Mouse (Mus musculus) liver (tissue): ENCODE data around the gene Myadml2.
A peak's percentile ranks its signal among the peaks of the same experiment; 100 is the strongest.

Experiments used
- DNase-seq: peaks from one replicate; pipeline ENCODE4 v3.0.0-alpha.2; 2020; ENCODE audit warnings: mixed read lengths

Myadml2 gene

DNA sequence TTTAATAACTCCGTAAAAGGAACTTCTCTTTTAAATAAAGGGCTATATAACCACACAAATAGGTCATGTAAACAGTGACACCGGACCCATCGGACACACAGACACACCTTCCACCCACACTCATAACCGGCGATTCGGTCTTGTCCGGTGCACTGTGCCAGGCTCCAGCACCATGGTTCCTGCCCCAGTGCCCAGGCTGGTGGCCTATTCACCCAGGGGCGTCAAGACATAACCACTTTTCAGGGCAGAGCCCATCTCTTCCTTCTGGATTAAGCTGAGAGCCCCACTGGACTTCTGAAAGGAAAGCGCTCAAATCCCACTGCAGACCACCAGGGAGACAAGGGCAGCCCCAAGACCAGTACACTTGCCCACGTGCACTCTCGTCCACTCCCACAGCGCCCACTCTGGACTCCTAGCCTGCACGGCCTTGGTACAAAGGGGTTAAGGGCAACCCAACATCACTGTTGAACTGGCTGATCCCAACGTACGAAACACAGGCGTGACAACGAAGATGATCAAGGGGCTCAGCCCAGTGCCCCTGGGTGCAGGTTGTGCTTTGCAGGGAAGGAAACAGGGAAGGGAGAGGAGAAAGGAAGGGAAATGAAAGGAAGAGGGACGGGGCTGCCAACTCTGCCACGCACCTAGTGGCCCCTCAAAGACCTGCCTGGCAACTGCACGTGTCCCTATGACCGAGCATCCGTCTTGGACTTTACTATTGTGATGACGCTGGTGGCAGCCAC, 19.2 kb downstream of the Myadml2 start:
- no peak for DNase-seq

DNA sequence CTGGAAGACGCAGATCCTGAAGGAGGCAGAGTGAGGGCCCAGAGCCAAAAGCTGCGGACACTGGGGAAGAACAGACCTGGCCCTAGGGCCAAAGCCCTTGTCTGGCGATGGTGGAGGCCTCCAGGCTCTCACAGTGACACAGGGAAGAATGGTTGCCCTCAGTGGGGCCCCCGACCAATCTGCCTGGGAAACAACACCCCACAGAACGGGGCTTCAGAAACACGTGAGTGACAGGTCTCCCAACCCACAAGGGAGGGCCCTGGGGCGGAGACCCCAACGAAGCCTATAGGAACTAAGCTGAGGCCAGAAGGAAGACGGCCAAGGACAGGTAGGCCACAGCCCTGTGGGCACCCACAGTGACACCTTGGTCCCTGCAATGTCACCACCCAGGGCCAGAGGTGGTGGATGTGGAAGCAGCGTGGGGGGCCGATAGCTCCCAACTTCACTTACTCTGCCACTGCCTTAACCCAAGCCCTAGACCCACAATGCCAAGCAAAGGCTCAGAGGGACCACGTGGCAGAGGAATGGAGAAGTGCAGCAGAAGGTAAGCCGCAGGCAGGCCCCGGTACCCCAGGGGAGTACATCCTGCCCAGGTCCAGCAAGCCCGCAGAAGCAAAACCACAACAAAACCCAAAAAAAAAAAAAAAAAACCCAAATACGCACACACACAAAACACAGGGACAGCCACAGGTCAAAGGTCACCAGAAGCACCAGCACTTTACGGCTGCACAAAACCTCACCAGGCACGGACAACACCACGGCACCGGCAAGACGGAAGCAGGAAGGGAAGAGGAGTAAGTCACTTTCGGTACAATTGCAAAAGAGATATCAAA, 20.3 kb downstream of the Myadml2 start:
- no peak for DNase-seq

DNA sequence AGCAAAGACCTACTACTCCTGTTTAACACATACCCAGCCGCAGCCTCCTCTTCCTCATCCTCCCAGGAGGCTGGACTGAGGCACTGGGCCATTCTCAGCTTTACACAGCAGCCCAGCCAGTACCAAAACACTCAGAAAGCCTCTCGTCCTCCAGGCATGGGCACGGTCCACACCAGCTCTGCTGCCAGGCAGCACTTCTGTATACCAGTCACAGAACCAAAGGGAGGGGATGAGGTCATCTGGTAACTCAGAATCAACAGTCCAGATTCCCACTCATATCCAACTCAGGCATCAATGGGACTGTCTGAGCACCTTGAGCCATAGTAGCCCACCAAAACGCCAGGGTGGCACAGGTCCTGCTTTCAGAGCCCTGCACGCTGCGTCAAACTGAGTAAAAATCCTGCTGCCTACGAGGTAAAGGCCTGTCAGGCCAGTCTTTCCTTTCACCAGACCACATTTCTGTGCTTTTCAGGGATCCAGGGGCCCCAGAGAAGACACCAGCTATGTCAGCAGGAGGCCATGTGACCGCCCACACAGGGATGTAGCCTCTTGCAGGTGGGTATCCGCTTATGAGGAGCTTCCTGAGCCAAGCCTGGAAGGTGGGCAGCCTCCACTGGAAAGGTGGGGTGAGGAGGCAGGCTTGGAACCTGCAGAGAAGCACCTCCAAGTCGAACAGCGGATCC, 21.0 kb downstream of the Myadml2 start:
- no peak for DNase-seq

GRCm38 (mm10) chr11:120625152-120625775, 22.7 kb downstream of the Myadml2 start, which contains the start of gene Sirt7:
Gene Sirt7, minus strand, starts transcription at chr11:120625240.
- no peak for DNase-seq

- peak; percentile 89 for DNase-seq
Observed at GRCm38 (mm10) chr11:120624680-120625111, 23.3 kb downstream of the Myadml2 start.

- peak; percentile 85 for DNase-seq
Observed at GRCm38 (mm10) chr11:120623961-120624679, 23.8 kb downstream of the Myadml2 start.

DNA sequence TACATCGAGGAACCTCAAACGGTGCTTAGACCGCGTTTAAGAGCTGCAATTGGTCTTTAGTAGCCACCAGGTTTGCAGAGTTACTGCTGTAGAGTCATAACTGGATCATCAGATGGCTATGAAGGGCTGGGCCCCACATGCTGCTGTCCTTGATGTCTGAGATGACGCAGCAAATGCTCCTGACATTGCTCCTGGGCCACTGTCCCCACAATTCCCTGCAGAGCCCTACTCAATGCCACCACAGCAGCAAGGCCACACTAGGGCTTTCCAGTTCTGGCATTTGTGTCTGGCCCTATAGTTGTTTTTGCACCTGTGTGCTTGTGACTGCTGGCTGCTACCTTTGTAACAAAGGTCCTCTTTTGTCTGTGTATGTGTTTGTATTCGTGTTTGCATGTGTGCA, 25.2 kb downstream of the Myadml2 start:
- no peak for DNase-seq

DNA sequence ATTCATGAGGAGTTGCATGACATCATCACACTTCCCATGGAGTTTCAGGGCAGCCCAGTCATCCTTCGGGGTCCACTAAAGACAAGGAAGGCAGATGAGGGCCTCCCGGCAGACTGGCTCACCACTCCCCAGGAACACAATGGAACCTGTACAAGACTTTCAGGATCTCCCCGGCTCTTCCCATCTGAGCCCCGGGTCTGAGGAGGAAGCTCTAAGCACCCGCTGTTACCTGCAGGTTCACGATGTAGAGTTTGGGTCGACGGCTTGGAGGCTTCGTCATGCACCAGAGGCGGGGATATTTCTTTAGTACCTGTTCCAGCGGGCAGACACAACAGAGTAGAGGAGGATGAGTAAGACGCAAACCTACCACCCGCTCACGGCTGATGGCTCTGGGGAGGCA, 27.8 kb downstream of the Myadml2 start:
- no peak for DNase-seq

DNA sequence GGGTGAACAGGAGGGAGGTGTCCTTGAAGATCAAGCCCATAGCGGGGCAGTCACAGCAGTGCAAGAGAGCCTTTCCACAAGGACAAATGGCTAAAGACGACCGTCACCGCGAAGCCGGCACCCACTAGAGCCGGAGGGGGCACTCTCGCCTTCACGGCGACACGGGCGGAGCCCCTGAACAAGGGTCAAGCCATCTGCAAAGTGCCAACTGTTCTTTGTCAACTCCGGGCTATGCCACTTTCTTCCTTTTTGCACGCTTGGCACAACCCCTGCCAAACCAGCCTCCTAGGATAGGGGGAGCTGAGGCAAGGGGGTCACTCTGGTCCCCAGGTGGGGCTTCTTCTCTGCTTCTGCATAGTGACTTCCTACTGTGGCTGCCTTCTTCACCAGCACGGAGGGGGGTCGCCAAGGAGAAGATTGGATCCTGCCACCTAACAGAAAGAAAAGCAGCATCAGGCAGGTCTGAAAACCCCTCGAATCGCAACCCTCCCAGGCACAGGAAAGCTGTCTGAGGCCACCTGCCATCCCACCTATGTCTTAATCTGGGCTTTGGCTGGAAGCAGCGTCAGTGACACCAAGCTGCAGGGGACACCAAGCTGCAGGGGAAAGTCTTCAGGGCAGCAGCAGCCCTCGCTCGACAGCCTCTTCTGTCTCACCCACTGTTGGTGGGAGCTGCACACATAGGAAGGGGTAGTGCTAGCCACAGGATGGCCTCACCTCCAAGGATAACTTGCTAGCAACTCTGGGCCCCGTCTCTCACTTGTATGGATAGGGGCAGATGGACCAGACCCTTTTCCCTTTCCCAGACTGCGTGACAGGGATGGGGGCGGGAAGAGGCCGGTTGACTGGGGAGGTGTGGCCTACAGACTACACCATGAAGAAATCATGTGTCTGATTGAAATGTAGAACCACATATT, 29.1 kb downstream of the Myadml2 start:
- no peak for DNase-seq

DNA sequence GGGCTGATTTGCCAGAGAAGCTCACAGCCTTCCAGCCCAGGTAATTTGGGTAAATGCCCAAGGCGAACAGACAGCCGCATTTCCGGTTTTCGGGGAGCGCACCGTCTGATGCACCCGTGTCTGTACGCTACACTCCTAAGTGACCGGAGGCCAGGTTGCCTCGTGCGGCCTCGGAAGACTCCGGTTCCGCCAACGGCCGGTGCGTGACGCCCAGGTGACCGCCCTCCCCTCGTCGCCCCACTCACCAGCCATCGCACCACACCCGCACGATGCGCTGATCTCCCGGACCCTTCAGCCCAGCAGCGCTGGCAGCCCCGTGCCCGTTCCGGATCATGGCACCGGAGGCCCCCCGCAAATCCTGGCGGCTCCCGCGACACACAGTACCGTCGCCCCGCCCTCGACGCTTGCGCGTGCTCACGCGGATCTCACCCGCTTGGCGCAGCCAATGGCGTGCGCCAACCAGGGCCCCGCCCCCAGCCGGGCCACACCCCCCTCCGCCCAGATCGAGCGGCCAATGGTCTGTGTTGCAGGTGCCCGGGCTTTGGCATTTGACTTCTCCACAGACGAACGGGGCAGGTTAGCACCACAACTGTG, 30.3 kb downstream of the Myadml2 start, which contains the start of gene Pcyt2:
Gene Pcyt2, minus strand, starts transcription at position 418 of the 594 bp plus-strand sequence.
- DNase-seq: peak; percentile 97

GRCm38 (mm10) chr11:120616617-120617294, 31.2 kb downstream of the Myadml2 start:
- peak; percentile 48 for DNase-seq

DNA sequence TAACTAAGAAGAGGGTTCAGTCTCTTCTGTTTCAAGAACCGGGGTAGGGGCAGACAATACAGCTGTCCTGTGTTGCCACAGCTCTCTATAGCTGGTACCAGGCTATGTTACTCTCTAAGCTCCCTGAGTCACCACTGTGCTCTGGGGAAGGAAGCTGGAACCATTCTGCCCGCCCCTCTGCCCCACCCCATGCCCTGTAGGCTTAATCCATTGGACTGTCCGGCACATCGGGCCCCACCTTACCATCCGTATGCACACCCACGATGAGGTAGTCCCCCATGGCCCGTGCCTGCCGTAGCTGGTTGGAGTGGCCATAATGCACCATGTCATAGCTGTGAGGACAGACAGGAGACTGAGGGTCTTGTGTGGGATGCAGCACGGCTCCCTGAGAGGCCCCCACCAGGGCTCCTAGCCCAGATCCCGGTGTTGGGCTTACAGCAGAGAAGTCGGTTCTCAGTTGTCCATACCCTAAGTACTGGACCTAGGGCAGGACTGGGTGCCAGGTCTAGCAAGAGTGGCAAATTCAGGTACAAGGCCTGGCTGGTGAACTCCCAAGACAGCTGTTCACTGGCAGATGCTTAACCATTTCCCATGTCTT, 32.3 kb downstream of the Myadml2 start:
- DNase-seq: no peak

DNA sequence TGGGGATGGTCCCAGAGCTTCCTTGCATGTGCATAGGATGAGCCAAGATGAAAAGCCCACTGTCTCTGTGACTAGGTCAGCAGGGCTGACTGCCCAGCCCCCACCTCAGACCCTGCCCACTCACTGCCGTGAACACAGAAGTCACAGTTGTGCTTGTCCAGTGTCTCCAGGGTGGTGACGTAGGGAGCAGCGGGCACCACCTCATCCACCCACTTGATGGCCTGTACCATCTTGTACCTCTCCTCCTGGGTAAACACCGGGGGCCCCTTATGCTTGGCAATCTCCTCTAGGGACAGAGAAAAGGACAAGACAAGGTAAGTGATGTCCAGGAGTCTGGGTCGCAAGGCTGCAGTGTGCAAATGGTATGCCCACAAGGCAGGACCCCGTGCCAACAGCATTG, 32.8 kb downstream of the Myadml2 start:
- no peak for DNase-seq

GRCm38 (mm10) chr11:120613976-120614375, 34.0 kb downstream of the Myadml2 start:
- no peak for DNase-seq

GRCm38 (mm10) chr11:120613481-120613972, 34.4 kb downstream of the Myadml2 start:
- DNase-seq: no peak

GRCm38 (mm10) chr11:120612763-120613162, 35.2 kb downstream of the Myadml2 start:
- DNase-seq: peak; percentile 80

- DNase-seq: no peak
Observed at GRCm38 (mm10) chr11:120610477-120611046, 37.4 kb downstream of the Myadml2 start.

GRCm38 (mm10) chr11:120609250-120609649, 38.7 kb downstream of the Myadml2 start:
- DNase-seq: peak; percentile 63
